Mouse (Mus musculus): ENCODE measurements at regions not wholly inside any gene's neighbourhood (a gene's known extent, or its start where the extent isn't known, plus 50 kb on each side); places are given as distances from the start of the nearest gene placed in this dataset.
A peak's percentile ranks its signal among the peaks of the same experiment; 100 is the strongest.

DNA sequence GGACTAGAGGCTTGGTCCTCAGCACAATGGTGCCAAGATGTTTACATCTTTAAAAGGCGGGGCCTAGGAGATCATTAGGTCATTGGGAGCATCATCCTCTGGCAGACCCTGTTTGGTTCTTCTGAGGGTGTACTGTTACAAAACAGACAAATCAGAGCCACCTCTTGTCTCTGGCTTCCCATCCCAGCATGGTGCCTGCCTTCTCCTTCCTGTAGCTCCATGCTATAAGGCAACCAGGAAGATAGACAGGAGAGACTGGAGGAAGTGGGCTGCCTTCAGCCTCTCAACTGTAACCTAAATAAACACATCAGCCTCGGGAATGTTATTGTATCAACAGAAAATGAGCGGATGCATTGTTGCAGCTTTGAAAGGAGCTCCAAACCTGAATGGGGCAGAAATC, 529.8 kb upstream of the Gm765 start:
- no peak for ATAC-seq

DNA sequence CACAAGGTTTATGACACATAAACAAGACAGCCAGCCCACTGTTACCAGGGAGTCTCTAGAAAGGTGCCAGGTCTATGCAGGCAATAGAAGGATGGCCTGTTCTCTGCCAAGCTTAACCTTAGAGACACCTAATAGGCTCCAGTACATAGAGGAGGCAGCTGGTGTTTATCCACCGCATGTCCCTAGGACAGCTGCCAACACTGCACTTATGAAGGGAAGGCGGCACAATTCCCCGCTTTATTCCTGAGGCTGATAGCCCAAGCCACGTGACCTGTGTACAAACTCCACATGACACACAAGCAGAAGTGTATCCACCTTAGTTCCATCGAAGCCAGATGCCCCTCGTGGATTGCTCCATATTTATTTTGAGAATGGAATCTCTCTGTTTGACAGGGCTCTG, 527.2 kb upstream of the Gm765 start:
- ATAC-seq, result no peak

DNA sequence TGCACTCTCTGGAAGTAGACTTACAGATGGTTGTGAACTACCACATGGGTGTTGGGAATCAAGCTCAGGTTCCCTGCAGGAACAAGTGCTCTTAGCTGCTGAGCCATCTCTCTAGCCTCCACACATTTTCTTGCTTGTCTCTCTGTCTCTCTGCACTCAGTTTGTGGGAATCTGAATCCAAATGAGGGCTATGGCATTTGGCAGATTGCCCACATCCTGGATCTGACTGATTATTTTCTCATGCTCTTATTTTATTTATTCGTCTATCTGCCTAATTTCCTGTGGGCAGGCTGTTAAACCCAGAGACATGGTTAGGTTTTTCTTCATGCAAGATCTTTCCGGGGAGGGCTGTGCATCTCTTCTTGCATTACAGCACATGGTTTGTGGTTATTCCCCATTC, 521.8 kb upstream of the Gm765 start:
- no peak for ATAC-seq

DNA sequence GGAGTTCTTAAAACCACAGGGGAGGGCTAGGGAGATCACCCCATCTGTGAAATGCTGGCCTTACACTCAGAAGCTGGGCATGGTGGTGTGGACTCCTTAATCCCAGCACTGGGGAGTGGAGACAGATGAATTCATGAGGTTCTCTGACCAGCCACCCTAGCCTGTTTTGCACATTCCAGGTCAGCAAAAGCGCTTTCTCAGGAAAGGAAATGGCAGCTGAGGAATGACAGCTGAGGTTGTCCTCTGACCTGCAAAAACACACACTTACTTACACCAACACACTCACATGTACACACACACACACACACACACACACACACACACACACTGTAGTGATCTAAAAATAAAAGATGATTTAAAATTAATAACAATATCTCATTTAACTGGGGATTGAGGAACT, 513.4 kb upstream of the Gm765 start:
- ATAC-seq, result no peak

DNA sequence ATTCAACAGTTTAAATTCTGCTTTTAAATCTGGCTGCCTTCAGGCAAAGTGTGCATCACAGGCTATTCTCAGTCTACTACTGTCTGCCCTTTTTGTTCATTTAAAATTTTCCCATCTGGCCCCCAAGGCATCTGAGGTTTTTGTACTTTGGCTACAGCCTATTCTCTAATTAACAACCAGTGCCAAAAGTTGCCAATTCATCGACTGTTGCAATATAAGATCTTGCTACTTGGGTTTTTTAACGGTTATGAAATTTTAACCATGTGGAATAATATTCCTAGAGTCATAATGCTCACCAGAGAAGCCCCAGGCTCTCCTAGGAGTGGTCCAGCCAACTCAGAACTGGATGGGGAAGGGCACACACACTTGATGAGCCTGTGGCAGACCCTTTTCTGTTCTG, 508.4 kb upstream of the Gm765 start:
- ATAC-seq, result no peak

DNA sequence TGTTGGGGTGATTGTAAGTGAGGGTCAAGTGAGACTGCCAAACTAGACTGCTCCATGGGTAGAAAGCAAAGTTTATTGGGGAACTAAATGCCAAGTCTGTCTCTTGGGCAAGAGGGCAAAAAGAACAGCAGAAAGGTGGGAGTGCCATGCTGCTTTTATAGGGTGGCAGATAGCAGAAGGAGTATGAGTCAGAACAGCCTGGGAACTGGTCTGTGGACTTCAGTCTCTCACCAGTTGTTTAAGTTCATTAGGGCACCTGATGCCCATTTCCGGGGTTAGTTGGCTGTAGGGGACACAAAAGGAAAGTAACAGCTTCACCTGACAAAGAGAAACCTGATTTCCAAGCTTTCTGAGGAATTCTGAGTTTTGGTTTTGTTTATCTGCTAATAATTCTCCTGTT, 506.3 kb upstream of the Gm765 start:
- ATAC-seq, result no peak

DNA sequence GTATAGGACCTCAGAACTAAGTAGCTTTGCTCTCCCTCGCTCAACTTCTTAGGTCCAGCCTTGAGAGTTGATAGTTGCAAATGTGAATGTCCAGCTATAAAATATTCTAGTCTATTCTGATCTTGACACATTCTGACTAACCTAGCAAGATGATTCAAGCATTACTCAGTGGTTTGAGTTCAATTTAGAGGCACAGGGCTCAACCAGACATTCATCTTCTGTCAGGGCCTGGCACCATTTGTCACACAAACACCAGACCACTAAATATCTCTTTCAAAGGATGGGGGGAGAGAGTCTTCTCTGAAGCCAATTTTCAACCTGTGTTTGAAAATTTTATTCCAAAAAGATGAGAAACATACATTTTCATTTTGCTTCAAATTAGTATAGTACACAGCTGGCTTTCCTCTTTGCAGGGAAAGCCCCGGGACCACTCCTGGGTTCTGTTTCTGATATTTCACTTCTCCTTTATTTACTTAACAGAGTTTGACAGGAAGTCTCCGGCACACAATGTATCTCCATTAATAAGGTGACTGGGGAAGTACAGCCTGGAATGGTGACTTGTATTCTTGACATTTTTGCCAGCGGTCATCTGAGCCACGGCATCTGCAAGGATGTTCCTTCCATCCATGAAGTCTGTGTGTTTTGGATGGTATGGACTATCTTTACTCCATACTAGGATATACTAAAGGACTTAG, 503.6 kb upstream of the Gm765 start:
- ATAC-seq, result no peak

DNA sequence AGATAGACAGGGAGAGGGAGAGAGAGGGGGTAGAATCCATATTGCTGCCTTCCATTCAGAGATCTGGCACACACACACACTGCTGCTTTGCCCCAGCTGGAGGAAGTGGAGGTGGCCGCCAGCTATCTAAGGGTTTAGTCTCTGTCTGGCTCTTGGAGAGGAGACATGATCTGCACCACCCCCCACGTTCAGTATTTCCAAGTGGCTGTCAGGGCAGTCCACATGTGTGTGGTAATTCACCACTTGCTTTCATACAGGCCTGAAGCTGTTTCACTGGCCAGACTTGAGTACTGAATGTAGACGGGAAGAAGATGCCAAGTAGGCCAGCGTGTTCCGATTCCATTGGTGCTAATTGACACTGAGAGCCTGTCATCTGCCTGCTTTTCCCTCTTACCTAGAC, 501.0 kb upstream of the Gm765 start:
- ATAC-seq, result no peak

DNA sequence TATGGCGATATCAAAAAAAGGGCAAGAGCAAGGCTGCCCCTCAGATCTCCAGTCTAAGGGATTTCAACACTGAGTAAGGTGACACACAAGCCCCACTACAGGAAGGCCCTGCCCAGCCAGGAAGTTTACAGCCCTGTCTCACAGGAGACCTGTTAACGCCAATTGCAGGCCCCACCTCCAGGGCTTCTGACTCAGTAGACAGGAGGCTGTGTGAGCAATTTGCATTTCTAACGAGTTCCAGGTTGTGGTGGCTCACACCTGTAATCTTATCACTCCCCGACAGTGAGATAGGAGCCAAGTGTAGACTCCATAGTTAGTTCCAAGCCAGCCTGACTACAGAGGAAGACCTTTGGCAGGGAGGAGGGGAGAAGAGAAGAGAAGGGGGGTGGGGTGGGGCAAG, 500.4 kb upstream of the Gm765 start:
- ATAC-seq, result peak; percentile 61

DNA sequence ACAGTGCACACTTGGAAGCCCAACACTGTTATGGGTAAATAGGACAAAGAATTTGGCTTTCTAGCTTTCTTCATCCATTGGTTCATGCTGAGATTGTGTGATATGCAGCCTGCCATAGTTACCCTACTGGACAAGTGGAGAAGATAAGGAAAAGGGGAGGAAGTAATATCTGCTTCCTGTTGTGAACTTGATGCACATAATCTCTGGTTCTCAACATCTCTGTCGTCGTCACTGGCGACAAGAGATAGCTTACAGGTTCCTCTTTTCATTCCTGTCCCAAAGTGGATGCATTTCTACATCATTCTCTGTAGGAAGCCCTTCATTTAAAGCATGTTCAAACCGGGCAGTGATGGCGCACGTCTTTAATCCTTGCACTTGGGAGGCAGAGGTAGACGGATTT, 491.4 kb upstream of the Gm765 start:
- ATAC-seq, result no peak

DNA sequence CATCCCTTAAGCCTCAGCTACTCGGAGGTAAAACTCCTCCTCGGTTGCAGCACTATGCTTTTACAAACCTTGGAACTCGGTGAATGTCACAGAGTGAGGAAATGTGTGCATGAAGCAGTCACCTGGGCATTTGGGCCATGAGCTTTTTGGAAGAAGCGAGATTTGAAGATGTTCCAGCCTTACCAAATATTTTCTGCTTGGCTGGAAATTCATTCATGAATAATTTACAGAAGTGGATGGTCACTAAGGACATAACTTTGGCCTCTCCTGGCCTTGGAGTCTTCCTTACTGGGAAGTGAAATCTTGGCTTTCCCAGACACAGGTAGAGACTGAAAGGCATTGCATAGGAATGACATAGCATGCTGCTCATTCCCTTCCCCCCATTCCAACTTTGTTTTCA, 487.6 kb upstream of the Gm765 start:
- no peak for ATAC-seq

DNA sequence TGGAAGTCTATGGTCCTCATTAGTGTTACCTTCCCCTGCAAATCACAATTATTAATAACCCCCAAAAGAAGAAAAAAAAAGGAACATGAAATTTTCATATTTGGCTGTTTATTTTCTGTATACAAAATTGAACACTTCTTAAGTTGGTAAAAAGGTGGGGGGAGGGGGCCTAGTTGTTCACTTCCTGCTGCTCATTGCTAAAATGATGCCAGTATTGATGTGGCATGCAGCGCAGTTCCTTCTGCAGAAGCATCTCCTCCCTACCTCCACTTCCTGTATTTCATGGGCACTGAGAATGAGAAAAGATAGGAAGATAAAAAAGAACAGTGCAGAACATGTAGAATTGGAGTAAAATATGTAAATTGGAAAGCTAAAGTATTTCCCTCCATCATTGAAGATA, 465.5 kb upstream of the Gm765 start:
- ATAC-seq, result no peak

DNA sequence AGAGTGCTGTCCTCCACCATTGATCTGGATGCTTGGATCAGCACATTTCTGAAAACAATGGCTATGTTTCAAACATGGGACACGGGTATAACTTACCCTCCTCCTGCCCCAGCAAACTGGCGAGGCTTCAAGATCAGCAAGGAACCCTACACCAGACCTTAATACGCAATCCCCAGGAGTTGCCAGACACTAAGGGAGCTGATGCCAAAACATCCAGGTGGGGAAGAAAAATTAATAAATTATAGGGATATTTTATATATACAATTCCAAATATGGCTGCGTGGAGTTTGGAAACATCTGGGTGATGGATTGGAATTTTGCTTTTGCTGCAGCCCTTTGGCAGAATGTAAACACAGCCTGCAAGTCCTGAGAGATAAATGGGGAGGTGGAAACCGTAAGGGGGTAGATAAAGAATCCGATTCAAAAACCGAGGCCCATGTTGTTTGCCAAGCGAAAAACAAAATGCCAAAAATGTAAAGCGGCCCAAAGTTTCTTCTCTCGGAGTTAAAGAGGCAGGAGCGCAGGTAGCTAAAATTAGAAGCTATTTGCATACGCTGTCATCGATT, 460.9 kb upstream of the Gm765 start:
- no peak for ATAC-seq

DNA sequence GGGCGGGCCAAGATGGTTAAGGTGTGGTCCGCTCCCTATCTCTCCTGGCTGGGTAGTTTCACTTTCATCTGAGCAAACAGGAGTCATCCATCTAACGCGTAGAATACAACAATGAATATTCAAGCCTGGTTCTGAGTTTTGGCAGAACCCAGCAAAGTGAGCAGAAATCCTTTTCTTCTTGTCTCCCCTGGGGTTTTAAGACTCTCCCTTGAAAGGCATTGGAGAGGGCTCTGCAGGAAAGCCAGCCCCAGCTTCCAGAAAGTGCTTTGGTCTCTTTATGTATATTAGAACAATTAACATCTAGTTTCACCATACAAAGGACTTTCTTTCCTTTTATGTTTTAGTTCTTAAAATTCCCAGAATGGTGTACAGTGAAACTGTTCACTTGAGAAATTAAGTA, 458.5 kb upstream of the Gm765 start:
- no peak for ATAC-seq

DNA sequence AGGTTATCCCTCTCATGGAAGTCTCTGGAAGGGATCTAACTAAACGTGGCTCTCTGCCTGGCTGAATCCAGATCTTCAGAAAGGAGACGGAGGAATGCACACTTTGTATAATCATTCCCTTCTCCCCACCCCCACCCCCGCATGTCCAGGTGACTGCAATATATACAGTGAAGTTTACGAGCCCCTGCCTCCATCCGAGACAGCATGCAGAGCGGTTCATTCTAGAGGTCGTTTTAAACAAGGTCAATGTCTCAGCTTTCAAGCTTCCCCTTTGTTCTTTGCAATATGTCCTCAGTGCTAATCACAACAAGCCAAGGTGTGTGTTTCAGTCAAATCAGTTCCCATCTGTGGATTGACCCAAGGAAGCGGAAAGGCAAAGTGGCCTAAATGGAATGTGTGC, 457.5 kb upstream of the Gm765 start:
- no peak for ATAC-seq

DNA sequence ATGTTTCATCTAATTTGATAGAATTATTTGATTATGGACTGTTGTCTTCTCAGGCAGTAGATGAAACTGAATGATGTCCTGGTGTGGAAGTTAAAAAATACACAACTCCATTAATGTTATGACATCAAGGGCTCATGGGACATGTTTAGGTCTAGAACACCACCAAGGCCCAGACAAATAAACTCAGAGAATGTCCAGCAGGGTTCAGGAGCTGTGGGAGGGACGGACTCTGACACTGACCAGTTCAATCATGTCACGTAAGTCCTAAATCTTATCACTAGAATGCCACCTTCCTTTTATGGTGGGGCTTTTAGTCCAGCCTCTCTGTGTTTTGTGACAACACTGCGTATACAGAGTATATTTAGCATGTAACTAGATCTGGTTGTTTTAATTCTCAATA, 455.2 kb upstream of the Gm765 start:
- no peak for ATAC-seq

DNA sequence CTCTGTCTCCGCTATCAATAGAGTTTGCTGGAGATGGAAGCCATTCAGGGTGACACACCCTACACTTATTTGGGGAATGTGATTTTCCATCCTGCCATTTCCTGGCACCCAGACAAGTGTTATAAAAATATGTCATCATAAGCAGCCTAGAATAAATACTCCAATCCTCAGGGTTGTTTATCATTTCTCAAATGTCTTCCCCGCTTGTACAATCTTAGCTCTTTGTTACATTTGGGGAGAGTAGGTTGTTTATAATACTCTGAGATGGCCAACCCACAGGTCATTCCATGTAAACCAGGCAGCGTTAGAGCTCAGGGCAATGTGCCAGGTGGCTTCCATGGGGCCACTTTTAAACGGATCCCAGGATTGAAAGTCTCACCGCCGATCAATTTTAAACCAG, 454.8 kb upstream of the Gm765 start:
- ATAC-seq, result no peak

DNA sequence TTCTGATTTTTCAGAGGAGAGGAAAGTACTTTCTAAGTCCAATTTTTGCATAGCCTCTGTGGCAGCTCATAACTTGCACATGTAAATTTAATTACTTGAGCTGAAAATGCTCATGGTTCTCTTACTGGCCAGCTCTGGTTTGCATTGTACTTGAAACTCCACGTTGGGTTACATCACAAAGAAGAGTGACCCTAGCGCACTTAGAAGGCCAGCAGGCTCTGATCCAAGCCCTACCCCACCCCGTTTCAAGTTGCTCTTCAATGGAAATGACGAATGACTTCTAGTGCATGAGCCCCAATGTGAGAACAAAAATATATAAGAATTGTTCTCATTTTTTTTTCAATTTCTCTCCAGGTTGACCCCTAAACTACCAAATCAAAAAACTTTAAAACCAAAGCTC, 454.1 kb upstream of the Gm765 start:
- ATAC-seq, result no peak

DNA sequence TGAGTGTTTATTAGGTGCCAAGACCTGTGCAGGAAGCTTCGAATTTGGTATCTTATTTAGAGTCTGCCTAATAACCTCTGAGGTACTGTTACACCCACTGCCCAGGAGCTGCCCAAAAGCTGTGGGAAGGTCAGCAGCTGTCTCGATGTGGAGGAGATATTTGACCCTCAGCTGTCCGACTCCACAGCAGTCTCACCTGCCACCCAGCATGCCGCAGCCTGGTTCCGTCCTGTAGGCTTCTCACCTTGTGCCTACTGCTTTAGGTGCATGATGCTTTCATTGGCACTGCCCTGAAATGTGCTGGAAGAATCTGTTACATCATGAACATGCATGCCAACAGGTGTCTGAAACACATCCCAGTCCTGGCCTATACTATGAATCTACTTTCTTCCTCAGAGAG, 444.9 kb upstream of the Gm765 start:
- no peak for ATAC-seq

DNA sequence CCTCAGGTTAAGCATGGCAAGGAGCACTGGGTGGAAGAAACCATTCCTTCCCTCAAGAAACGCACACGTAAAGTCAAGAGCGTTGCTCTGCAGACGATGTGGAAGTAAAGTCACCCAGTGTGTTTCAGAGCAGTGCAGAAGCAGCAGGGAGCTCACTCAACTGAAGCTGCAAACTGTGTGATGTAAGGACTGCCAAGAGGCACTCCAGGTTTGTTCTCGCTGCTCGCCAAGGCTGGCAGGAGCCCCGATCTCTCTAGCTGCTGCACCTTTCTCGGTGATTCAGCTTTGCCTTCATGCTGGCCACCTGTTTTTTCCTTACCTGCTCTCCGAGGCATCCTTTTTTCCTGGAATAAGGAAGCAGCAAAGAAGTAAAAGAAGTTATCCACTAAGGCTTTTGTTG, 439.5 kb upstream of the Gm765 start:
- ATAC-seq, result no peak

DNA sequence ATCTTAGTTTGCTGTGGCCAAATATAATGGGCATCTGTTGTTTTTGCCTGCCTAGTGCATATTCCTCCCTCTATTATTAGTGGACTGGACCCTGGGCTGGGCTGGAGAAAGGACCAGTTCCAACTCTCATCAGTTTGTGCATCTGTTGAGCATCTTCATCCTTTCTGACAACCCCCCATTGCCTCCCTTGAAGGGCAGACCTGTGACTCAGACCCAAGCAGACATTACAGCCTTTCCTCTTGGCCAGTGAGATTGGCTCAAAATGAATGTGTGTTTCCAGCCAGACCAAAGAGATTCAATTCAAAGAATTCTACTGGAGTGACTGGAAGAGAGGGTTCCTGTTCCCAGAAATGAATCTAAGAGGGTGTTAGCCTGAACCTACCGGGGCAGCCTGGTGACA, 433.2 kb upstream of the Gm765 start:
- ATAC-seq, result no peak

DNA sequence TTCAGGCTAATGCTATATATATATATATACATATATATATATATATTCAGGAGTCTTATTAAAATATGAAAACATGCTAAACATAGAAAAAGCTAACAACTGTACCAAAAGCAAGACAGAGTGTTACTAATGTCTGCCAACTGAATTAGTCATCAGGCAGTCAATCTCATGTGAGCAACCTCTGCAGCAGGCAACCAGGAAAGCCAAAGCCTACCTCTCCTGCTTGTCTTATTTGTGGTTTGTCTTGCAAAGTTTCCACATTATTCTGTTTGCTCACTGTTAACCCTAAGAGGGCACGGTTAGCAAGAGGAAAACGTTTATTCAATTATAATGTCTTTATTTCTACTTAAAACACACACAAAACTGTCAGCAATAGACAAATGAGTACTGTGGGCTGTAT, 427.4 kb upstream of the Gm765 start:
- no peak for ATAC-seq

DNA sequence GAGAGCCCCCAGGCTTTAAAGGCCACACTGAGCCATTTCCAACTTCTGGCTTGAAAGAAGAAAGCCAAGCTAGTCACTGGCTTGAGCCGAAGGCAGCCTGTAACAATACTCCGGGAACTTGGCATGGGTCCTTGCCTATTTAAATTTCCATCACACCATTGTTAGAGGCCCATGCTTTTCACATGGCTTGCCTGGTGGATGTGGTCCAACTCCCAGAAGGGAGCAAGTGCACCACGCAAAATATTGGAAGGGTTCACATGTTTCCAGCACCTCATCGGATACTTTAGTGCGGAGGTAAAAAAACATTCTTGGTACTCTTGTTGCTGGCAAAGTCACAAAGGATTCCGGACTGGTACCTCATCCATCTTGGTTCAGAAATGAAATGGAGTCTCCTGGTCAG, 426.8 kb upstream of the Gm765 start:
- ATAC-seq, result no peak

DNA sequence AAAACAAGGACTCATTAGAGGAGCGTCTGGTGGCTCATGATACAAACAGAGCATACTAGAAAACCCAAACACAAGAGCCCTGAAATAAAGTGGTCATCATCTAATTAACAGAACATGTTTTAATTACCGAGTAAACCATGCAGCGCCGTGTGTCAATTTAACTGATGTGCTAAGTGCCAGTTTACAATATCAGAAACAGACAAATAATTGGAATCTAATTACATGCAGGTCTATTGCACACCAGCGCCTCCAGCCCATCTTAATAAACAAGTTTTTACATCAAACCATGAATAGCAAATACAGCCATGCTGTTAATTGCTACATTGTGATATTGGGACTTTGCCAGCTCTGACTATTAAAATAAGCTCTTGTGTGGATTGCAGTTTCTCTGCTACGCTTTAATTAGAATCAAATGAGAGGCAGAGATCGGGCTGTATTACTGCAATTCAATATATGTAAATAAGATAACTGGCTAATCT, 425.3 kb upstream of the Gm765 start:
- ATAC-seq, result no peak

DNA sequence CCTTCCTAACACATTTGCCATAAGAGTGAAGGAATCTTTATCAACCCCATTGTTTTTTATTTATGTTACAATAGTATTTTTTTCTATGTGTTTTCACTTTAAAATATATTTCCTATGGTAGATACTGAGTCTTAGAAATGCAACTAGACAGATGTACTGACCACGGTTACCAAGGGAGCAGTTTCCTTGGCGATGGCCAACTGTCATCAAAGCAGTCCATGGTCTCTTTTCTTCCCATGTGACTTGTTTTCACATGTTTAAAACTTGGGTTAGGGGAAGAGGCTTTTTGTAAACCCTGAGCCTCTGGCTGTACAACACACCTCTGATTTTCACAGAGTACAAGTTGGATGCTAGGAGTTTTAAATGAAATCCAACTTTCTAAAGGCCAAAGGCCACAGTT, 411.9 kb upstream of the Gm765 start:
- ATAC-seq, result no peak

All from activated CD4-positive, CD25-positive, alpha-beta regulatory T cell, adult 4 months (primary cell).